Mouse (Mus musculus) midbrain, postnatal 0 days (tissue): ENCODE results near the gene Dhx8. TPM values are rescaled to one million over a fixed set of nuclear protein-coding genes. Genes with fewer than 3 reads are reported as not detected.

Experiments
- ATAC-seq: fragments of 200-750 bp; cut with Nextera tagmentation; 2 replicates; pipeline ENCODE4 v1.8.0; 2017; ENCODE audit warnings: moderate number of reproducible peaks, mild to moderate bottlenecking, moderate TSS enrichment, moderate library complexity; ENCODE audit not compliant: low FRiP score
- DNase-seq: peaks from one replicate; pipeline ENCODE4 v3.0.0-alpha.2; 2015; ENCODE audit warnings: low spot score
- H3K27ac ChIP-seq: fragments of 300-500 bp; sonication (generic); 2 replicates; pipeline ENCODE4 v1.5.1; 2014; ENCODE audit warnings: low read depth, mild to moderate bottlenecking, low read length, mixed read lengths
- H3K27me3 ChIP-seq: fragments of 300-500 bp; sonication (generic); 2 replicates; pipeline ENCODE4 v1.6.1; 2014; ENCODE audit warnings: low read length, control low read depth, mixed read lengths; ENCODE audit not compliant: insufficient read depth
- H3K36me3 ChIP-seq: fragments of 300-500 bp; sonication (generic); 2 replicates; pipeline ENCODE4 v1.6.1; 2014; ENCODE audit warnings: low read length, control low read depth, mixed read lengths; ENCODE audit not compliant: insufficient read depth
- H3K4me1 ChIP-seq: fragments of 300-500 bp; sonication (generic); 2 replicates; pipeline ENCODE4 v1.6.1; 2014; ENCODE audit warnings: mild to moderate bottlenecking, control low read depth, antibody characterized with exemption, low read length, mixed read lengths; ENCODE audit not compliant: insufficient read depth
- H3K4me2 ChIP-seq: fragments of 300-500 bp; sonication (generic); 2 replicates; pipeline ENCODE4 v1.6.1; 2014; ENCODE audit warnings: low read depth, mild to moderate bottlenecking, low read length, mixed read lengths; ENCODE audit not compliant: poor library complexity, severe bottlenecking
- H3K4me3 ChIP-seq: fragments of 300-500 bp; sonication (generic); 2 replicates; pipeline ENCODE4 v1.5.1; 2014; ENCODE audit warnings: low read depth, mild to moderate bottlenecking, low read length, moderate library complexity
- H3K9ac ChIP-seq: fragments of 300-500 bp; sonication (generic); replicated peaks from 2 replicates; pipeline ENCODE4 v1.6.1; 2014; ENCODE audit warnings: mild to moderate bottlenecking, low read length, moderate library complexity, mixed read lengths; ENCODE audit not compliant: poor library complexity, severe bottlenecking
- H3K9me3 ChIP-seq: fragments of 300-500 bp; sonication (generic); 2 replicates; pipeline ENCODE4 v1.6.1; 2016; ENCODE audit warnings: low read length, control low read depth
- CTCF ChIP-seq: IDR thresholded peaks from 2 replicates; pipeline ENCODE4 v1.5.1; 2016; ENCODE audit warnings: antibody characterized with exemption, mild to moderate bottlenecking
- WGBS: fragments of 180-500 bp; shearing (Covaris S2); extraction: QIAGEN DNeasy Blood & Tissue Kit; methylation state at CpG from one replicate; pipeline ENCODE4 v1.1.7; 2014; 5-methylcytosine and 5-hydroxymethylcytosine counted together
- polyA plus RNA-seq: library from polyadenylated mRNA; unstranded; fragments of >200 nt; fragmentation: Nextera tagmentation; extraction: Ambion mirVana; gene quantifications from 2 replicates; pipeline ENCODE4 v1.2.1, GENCODE M21; 2015
- total RNA-seq: library from RNA; depleted of rRNA; stranded (reverse); fragments of >200 nt; gene quantifications from 2 replicates; pipeline ENCODE4 v1.2.3, GENCODE M21; 2014

Gene Dhx8
- total and polyA plus RNA-seq, 2 experiments from 2014 or later, result 25.7 to 30.6 TPM

GRCm38 (mm10) chr11:101725043-101725442 is 7.7 kb upstream of the Dhx8 start:
- Histone ChIP-seq H3K36me3 (no peaks in the 10 kb centered on the region), H3K27ac (no peak overlapping the region), H3K4me1 (no peaks in the 10 kb centered on the region), H3K9ac (no peak overlapping the region), H3K4me3 (no peak overlapping the region), H3K4me2 (no peak overlapping the region), H3K9me3 (no peaks in the 10 kb centered on the region), H3K27me3 (no peaks in the 10 kb centered on the region)
- no peak for TF ChIP-seq CTCF
- ATAC-seq (no peak), DNase-seq (no peak)
- WGBS, result 83% methylated on average over 8 of the region's 8 CpGs

GRCm38 (mm10) chr11:101726765-101727164 is 6.0 kb upstream of the Dhx8 start:
- no peak for TF ChIP-seq CTCF
- Histone ChIP-seq H3K9ac (no peak overlapping the region), H3K27me3 (no peaks in the 10 kb centered on the region), H3K9me3 (no peaks in the 10 kb centered on the region), H3K4me3 (no peak overlapping the region), H3K4me2 (no peak overlapping the region), H3K36me3 (no peaks in the 10 kb centered on the region), H3K27ac (no peak overlapping the region), H3K4me1 (no peaks in the 10 kb centered on the region)
- ATAC-seq (no peak), DNase-seq (no peak)
- WGBS, result 41% methylated on average over 2 of the region's 2 CpGs

- no peaks in the 10 kb centered on the region for H3K27me3 ChIP-seq
- H3K4me3 ChIP-seq, result no peak overlapping the region
- H3K9me3 ChIP-seq, result no peaks in the 10 kb centered on the region
- H3K4me1 ChIP-seq, result no peaks in the 10 kb centered on the region
- DNase-seq (no peak), ATAC-seq (no peak)
- no peaks in the 10 kb centered on the region for H3K36me3 ChIP-seq
- H3K9ac ChIP-seq, result no peak overlapping the region
- TF ChIP-seq CTCF, result no peak
- no peak overlapping the region for H3K4me2 ChIP-seq
- WGBS, result 66% methylated on average over 3 of the region's 3 CpGs
- H3K27ac ChIP-seq, result no peak overlapping the region
Observed at GRCm38 (mm10) chr11:101729308-101729707, 3.4 kb upstream of the Dhx8 start.

- peaks cover 29% of the 10 kb centered on the region for H3K36me3 ChIP-seq
- H3K9ac ChIP-seq, result peak overlapping the region; percentile 81; the same call in 1 of the 2 replicates
- TF ChIP-seq CTCF, result no peak
- H3K4me1 ChIP-seq, result no peaks in the 10 kb centered on the region
- 0 out of 2 replicates have a peak overlapping the region, but pooled peaks have one; percentile 51 for H3K27ac ChIP-seq
- H3K4me2 ChIP-seq, result peak overlapping the region; percentile 56
- H3K4me3 ChIP-seq, result peak overlapping the region; percentile 72
- ATAC-seq (no peak), DNase-seq (no peak)
- WGBS, result 40% methylated on average over 9 of the region's 9 CpGs
- H3K9me3 ChIP-seq, result no peaks in the 10 kb centered on the region
- H3K27me3 ChIP-seq, result no peaks in the 10 kb centered on the region
Observed at GRCm38 (mm10) chr11:101733596-101733995, 877 bp downstream of the Dhx8 start.

- no peak for TF ChIP-seq CTCF
- 89% methylated on average over 8 of the region's 8 CpGs for WGBS
- Histone ChIP-seq H3K4me1 (no peaks in the 10 kb centered on the region), H3K4me3 (no peak overlapping the region), H3K9ac (no peak overlapping the region), H3K27me3 (no peaks in the 10 kb centered on the region), H3K27ac (no peak overlapping the region), H3K9me3 (no peaks in the 10 kb centered on the region), H3K36me3 (peaks cover 60% of the 10 kb centered on the region), H3K4me2 (no peak overlapping the region)
- ATAC-seq (no peak), DNase-seq (peak; percentile 57)
Observed at GRCm38 (mm10) chr11:101756616-101757015, 23.9 kb downstream of the Dhx8 start.

- Histone ChIP-seq H3K9ac (no peak overlapping the region), H3K9me3 (no peaks in the 10 kb centered on the region), H3K27me3 (no peaks in the 10 kb centered on the region), H3K4me2 (no peak overlapping the region), H3K4me3 (no peak overlapping the region), H3K36me3 (peaks cover 61% of the 10 kb centered on the region), H3K27ac (no peak overlapping the region), H3K4me1 (no peaks in the 10 kb centered on the region)
- DNase-seq (no peak), ATAC-seq (no peak)
- no peak for TF ChIP-seq CTCF
- 92% methylated on average over 8 of the region's 8 CpGs for WGBS
Observed at GRCm38 (mm10) chr11:101757366-101757765, 24.6 kb downstream of the Dhx8 start.
